Mouse (Mus musculus): ENCODE results near the gene Gja5.
"Not testable (repeated sequence)": the region's sequence is repeated elsewhere in the genome, so short reads cannot be mapped to it uniquely, and the experiment has no call there.

The Gja5 gene

DNA sequence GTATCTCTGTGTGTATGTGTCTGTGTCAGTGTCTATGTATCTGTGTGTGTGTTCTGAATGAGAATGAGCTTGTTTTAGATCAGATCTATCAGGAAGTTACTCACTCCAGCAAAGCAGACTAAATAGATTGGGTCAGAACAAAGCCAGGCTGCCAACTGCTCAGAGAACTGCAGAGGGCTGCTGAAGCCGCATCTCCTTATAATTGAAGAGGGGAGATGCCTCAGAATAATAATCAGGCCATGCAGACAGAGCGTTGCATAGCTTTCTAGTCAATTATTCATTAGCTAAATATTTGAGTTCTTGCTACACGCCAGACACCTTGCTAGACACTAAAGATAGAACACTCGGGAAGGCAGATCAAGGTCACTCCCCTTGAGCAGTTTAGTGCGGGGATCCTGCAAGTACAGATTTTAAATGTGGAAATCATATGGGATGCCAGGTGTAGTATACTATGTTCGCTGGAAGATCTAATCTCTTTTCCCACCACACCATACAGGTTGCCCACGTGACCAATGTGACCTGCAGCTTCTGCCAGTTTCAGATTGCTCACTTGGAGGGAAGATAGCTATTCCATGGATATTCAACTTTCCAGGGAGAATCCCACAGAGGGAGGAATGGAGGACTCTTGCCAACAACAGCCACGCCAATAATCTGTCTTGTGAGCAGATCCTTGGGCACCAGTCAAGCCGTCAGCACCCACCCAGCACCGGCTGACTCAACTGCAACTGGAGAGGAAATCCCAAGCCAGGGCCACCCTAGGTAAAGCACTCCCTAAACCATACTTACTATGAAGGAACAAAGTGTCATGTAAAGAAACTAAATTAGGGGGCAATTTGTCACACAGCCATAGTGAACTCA lies 196.5 kb downstream of the Gja5 start:
- DNase-seq (ENCODE audit: low read depth, low spot score): no peak

DNA sequence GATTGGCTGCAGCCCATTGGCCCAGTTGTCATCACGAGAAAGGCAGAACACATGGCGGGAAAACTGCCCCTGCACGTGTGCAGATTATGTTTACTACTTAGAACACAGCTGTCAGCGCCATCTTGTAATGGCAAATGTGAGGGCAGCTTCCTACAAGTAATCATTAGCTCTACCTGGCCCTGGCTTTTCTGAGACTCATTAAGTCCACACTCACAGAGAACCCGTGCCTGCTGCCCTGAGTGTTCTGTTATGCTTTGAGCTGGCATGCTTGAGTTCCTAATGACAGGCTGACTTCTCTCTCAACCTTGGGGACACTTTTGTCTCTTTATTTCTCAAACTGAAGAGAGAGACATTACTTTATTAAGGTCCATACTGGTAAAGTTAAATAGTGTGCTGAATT lies 199.5 kb downstream of the Gja5 start:
- DNase-seq (ENCODE audit: low read depth, low spot score): not testable (repeated sequence)

DNA sequence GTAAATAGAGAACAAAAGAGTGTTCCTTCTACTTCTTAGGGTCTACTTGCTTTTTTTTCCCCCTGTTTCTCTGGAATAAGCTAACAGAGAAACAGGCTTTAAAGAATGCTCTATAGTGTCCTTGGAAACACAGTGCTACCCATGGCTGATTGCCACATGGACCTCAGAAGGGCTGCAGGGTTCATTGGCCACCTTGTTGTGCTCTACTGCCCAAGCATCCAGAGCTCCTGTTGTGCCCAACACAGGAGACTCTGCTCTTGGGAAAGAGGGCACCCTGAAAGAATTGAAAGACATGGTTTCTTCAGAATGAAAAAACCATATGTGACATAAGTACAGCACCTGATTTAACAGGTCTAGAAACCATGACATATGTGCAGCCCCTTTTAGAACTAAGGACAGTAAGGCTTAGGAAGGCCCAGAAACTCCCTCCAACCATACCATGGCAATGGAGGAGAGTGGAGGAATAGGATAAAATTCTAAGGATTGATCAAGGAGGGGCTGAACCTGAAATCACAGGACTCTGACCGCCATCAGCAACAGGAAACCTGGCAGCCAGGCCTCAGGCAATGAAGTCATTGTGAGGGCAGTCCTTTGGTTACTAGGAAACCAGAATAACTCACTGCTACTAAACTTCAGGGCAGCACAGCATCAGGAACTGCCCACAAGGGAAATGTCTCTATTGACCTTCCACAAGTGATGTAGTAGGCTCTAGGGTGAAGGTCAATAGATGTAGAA lies 200.4 kb downstream of the Gja5 start:
- DNase-seq (ENCODE audit: low read depth, low spot score): no peak

DNA sequence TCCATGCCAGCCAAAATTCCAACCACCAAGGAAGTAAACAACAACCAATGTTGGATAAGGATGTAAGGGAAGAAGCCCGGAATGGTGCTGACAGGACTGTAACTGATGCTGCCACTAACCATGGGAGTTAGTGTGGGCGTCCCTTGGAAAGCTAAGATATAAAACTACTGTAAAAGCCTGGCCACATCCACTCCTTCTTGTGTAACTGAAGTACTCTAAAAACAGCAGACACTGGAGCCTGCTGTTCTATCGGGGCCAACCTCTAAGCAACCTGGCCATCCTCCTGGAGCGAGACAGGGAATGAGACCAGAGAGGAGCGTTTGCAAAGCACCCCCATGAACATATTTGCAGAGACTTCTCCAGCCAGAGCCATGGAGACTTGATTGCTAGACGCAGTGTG lies 213.0 kb downstream of the Gja5 start:
- DNase-seq (ENCODE audit: low read depth, low spot score): no peak

DNA sequence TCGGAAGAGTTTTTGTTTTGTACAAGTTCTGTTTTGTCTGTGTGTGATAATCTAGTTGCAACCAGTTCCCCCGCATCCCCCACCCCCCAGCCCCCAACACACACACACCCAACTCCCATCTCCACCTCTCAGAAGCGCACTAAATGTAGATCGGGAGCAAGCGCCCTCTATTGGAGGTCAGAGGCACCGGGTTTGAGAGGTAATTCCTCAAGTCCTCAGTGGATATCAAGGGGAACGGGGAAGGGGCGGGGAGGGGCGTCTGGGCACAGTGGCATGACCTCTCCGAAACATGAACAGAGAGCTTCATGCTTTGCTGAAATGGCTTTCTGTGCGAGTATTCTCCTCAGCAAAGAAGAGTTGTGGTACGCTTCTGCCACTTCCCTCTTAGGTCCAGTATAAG lies 213.8 kb downstream of the Gja5 start:
- DNase-seq (ENCODE audit: low read depth, low spot score): no peak

DNA sequence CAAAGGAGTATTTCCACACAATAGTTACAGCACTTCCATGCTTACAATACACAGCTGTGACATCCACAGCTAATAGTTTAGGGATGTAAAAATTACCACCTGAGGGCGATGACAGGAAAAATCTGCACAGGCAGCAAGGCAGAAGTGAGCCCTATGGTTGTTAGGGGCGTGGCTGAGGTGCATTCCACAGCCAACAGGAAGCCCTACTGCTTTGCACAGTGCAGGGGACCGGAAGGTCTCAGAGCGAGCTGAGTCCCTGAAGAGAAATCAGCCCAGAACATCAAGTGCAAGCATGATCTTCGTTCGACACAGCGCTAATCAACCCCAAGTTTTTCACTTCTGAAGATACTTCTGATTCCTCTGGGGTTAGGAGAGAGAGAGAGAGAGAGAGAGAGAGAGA lies 219.7 kb downstream of the Gja5 start:
- no peak for DNase-seq (ENCODE audit: low read depth, low spot score)

Data from 3T3-L1 (cell line).